Mouse (Mus musculus) cerebellum, adult 2 months (tissue): Measurements from ENCODE around the gene Derl3. TPM values are rescaled to one million over a fixed set of nuclear protein-coding genes. Genes with fewer than 3 reads are reported as not detected.
"Not testable (repeated sequence)": the region's sequence is repeated elsewhere in the genome, so short reads cannot be mapped to it uniquely, and the experiment has no call there.

ENCODE experiments used
- DNase-seq, 2 experiments: peaks; one replicate each; pipeline ENCODE4 v3.0.0; 2021
- H3K27ac ChIP-seq: fragments of 200-500 bp; 2 replicates; pipeline ENCODE4 v1.5.1; 2012; ENCODE audit warnings: low read length, control low read depth, inconsistent platforms; ENCODE audit not compliant: insufficient read depth
- H3K27me3 ChIP-seq: fragments of 200-500 bp; 2 replicates; pipeline ENCODE4 v1.6.1; 2012; ENCODE audit warnings: inconsistent platforms, mild to moderate bottlenecking, low read length, moderate library complexity; ENCODE audit not compliant: control insufficient read depth, insufficient read depth
- H3K4me1 ChIP-seq: fragments of 200-500 bp; 2 replicates; pipeline ENCODE4 v1.6.1; 2011; ENCODE audit warnings: low read length; ENCODE audit not compliant: control insufficient read depth, insufficient read depth
- H3K4me3 ChIP-seq: fragments of 200-500 bp; replicated peaks from 2 replicates; pipeline ENCODE3; 2011; ENCODE audit warnings: mild to moderate bottlenecking, low read depth, low read length, control low read depth; ENCODE audit not compliant: insufficient read depth
- CTCF ChIP-seq: fragments of 200-500 bp; IDR thresholded peaks from 2 replicates; pipeline ENCODE4 v1.5.1; 2011; ENCODE audit warnings: low read depth, mild to moderate bottlenecking, control low read depth, low read length, moderate library complexity, borderline replicate concordance; ENCODE audit not compliant: insufficient read depth
- POLR2A ChIP-seq: fragments of 200-500 bp; IDR thresholded peaks from 2 replicates; pipeline ENCODE4 v1.6.1; 2011; ENCODE audit warnings: low read length, control low read depth, borderline replicate concordance; ENCODE audit not compliant: insufficient read depth
- WGBS: fragments of 180-500 bp; shearing (Covaris S2); methylation state at CpG from one replicate; pipeline ENCODE4 v1.1.7; 2018; 5-methylcytosine and 5-hydroxymethylcytosine counted together
- polyA plus RNA-seq: library from polyadenylated mRNA; depleted of rRNA; stranded (reverse); fragments of >200 nt; gene quantifications from 2 replicates; pipeline ENCODE4 v1.2.3, GENCODE M21; 2012

Gene Derl3
- polyA plus RNA-seq, 1 experiment: 3.4 TPM

DNA sequence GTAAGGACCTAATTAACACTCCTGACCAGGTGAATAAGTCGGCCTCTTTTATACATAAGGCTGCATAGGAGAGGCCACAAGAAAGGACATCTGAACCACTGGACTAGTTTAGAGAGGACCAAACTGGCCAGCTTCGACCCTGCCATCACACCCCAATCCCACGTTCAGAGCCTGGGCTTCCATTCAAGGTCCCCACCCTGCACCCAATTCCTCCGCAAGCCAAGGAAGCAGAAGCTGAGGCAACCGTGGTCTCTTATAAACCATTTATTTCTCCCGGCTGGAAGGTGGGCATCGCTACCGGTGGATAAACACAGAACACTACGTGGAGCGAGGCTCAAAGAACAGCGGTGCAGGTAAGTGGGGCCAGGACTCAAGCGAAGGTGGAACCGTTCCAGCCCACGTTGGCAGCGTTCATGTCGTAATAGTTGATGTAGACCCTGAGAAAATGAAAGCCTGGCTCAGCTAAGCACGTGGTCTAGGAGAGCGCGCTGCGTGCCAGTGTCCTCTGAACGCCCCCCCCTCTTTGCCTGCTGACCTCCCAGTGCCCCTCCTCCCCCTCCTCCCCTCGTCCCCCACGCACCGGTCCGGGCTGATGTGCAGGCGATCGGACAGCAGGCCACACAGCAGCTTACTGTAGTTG lies 34.0 kb upstream of the Derl3 start:
- TF ChIP-seq CTCF (no peak), POLR2A (no peak)
- Histone ChIP-seq H3K27me3 (no peaks in the 10 kb centered on the region), H3K27ac (no peak overlapping the region), H3K4me1 (peaks cover 9% of the 10 kb centered on the region), H3K4me3 (peak overlapping the region; percentile 75)
- DNase-seq: peak; percentile 45 to 58
- 2% methylated on average over 26 of the region's 27 CpGs for WGBS

DNA sequence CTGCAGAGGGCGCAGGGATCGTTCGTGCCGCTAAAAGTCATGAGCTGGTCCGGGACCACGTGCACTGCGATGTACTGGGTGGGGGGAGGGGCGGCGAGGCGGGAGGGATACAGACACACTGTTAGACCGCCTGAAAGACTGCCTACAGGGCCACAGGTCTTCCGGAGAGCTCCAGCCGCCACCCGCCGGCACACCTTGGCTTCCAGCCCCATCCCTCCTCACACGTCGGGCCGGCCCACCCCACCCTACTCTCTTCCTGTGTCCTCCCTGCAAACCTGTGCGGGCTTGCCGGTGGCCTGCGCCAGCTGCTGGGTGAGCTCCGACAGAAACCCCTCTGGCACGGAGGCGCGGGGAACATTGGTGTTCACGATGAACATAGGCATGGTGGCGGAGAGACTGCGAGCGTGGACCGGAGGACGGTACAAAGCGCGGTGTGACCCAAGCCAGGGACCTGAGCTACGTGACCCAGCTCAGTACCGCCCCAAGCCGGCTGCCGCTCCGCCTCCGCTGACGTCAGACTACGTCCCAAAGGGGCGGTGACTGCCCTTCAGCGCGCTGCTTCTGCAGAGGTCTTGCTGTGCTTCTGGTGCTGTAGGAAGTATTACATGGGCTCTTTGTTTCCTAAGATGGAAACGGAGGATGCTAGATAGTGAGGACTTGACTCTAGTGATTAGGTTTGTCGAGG lies 33.3 kb upstream of the Derl3 start, which contains the start of gene Mif:
TSS of gene Mif (minus strand) at position 455 of the 685 bp plus-strand sequence.
- Histone ChIP-seq H3K4me3 (peak within 1 kb of the TSS; percentile 75), H3K27ac (peak within 1 kb of the TSS; percentile 57)
- DNase-seq: peak; percentile 90 to 91
- H3K4me1 ChIP-seq, H3K27me3 ChIP-seq: not testable (repeated sequence)
- under 1% methylated on average over 44 of the region's 46 CpGs for WGBS
- peak; percentile 98 for TF ChIP-seq POLR2A

DNA sequence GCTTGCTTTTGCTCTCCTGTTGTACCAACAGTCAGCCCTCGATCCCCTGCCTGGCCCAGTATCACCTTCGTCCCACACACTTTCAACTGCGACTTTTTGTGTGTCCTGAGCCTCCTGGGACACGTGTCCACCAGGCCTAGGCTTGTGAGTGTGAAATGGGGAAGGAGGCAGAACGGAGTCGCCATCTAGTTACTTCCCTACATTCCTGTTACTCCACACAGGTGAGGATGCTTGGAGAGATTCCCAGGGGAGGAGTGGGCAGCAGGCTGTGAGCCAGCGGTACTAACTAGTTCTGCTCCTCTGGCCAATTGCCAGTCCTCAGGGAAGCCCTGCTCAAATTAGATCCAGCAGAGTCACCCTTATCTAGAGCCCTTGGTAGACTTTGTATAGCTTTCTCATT lies 32.5 kb upstream of the Derl3 start:
- no peak overlapping the region for H3K4me3 ChIP-seq
- H3K27me3 ChIP-seq: no peaks in the 10 kb centered on the region
- peaks cover 9% of the 10 kb centered on the region for H3K4me1 ChIP-seq
- H3K27ac ChIP-seq: no peak overlapping the region; the same call in 1 of the 2 replicates
- WGBS: 25% methylated on average over 7 of the region's 7 CpGs
- no peak for TF ChIP-seq POLR2A
- no peak for TF ChIP-seq CTCF
- peak; percentile 49 to 55 for DNase-seq

DNA sequence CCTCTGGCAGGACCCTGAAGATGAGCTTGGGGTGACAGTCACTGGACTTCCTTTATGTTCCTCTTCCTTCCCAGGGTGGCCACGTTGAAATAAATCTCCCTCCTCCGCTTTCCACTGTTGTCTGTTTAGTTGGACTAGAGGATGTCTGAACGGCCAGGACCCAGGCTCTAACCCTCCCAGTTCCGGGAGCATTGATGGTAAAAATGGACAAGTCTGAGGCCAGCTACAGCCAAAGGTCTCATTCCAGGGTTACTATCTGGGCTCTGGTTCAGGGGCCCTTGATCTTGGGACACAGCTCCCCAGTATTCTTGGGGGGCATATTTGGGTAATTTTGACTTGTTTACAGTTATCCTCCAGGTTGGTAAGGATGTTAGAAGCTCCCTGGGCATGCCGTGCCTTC lies 31.6 kb upstream of the Derl3 start:
- TF ChIP-seq CTCF (no peak), POLR2A (no peak)
- Histone ChIP-seq H3K27ac (no peak overlapping the region), H3K4me1 (peaks cover 9% of the 10 kb centered on the region), H3K4me3 (no peak overlapping the region), H3K27me3 (no peaks in the 10 kb centered on the region)
- 43% methylated on average over 5 of the region's 5 CpGs for WGBS
- DNase-seq: no peak

DNA sequence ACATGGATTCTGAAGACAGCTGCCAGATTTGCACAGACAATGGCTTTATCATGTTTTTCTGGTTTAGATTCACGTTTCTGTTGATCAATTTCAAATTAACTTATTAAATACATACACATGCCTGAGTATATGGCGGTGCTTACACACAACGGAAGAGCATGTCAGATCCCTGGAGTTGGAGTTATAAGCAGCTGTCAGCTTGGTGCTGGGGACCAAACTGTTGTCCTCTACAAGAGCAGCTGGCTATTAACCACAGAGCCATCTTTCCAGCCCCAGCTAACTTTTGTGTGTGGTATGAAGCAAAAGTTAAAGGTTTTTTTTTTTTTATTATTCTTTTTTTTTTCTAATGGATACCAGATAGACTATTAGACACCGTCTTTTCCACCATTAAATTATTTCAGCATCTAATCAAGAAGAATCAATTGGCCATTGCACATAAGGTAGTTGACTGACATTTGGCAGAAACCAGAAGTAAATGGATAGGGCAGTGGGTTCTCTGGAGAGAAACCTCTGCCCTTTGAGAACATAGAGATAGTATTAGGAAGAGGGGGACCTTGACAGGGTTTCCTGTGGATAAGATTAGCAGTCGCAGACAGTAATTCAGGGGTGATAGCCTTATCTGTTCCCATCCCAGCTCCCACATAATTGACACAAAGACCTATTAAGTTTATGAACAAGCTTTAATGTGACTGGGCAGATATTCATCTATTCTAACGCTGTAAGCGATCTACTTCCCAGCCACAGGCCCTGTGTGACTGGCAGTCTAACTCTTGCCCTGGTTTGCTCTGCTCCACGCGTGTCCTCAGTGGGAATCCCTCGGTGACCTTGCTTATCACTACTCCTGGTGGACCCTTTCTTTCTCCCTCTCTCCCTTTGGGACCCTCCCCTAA lies 20.9 kb upstream of the Derl3 start:
- Histone ChIP-seq H3K4me3 (peak overlapping the region; percentile 79), H3K27me3 (no peaks in the 10 kb centered on the region), H3K27ac (peak overlapping the region; percentile 87), H3K4me1 (peaks cover 9% of the 10 kb centered on the region; the same call in 1 of the 2 replicates)
- TF ChIP-seq CTCF (no peak), POLR2A (peak; percentile 37; the same call in 1 of the 2 replicates)
- no peak for DNase-seq
- WGBS: 36% methylated on average over 10 of the region's 10 CpGs

GRCm38 (mm10) chr10:75872915-75873542 lies 20.2 kb upstream of the Derl3 start:
- peak; percentile 22; the same call in 1 of the 2 replicates for TF ChIP-seq POLR2A
- TF ChIP-seq CTCF: no peak

GRCm38 (mm10) chr10:75873543-75874170 lies 19.6 kb upstream of the Derl3 start:
- peak overlapping the region; percentile 81 for H3K27ac ChIP-seq
- no peak for TF ChIP-seq CTCF
- no peak for TF ChIP-seq POLR2A
- peaks cover 9% of the 10 kb centered on the region; the same call in 1 of the 2 replicates for H3K4me1 ChIP-seq
- no peak overlapping the region for H3K4me3 ChIP-seq
- no peaks in the 10 kb centered on the region for H3K27me3 ChIP-seq
- DNase-seq: peak; percentile 64 to 82
- 3% methylated on average over 10 of the region's 10 CpGs for WGBS

More at GRCm38 (mm10) chr10:75872915-75873542, 20.2 kb upstream of the Derl3 start:
- Histone ChIP-seq H3K4me1 (peaks cover 9% of the 10 kb centered on the region; the same call in 1 of the 2 replicates), H3K4me3 (peak overlapping the region; percentile 79), H3K27me3 (no peaks in the 10 kb centered on the region), H3K27ac (peak overlapping the region; percentile 87)
- WGBS: 1% methylated on average over 11 of the region's 11 CpGs
- DNase-seq: peak; percentile 94 to 98
